Mouse (Mus musculus) MEL (cell line): Measurements from ENCODE around the gene B3galt5.

ENCODE experiments used
- BHLHE40 ChIP-seq: IDR thresholded peaks from 2 replicates; pipeline ENCODE4 v1.6.1; 2012; ENCODE audit warnings: low read depth, mild to moderate bottlenecking, inconsistent platforms, low read length, improper control_type of control experiment, borderline replicate concordance
- CTCF ChIP-seq, 3 experiments: IDR thresholded peaks in 2 of 3; conservative IDR thresholded peaks in 1 of 3; 2 replicates each; pipeline ENCODE4 v1.5.1; 2011 to 2012; ENCODE audit warnings: low read length in 3 of 3, low read depth in 2 of 3, mild to moderate bottlenecking in 2 of 3, improper control_type of control experiment in 1 of 3, inconsistent platforms in 1 of 3, mixed read lengths in 1 of 3, moderate library complexity in 1 of 3; ENCODE audit not compliant: control insufficient read depth in 1 of 3, insufficient read depth in 1 of 3, poor library complexity in 1 of 3, severe bottlenecking in 1 of 3
- EP300 ChIP-seq, 2 experiments: IDR thresholded peaks; 2 replicates each; pipeline ENCODE4 v1.6.1; 2011; ENCODE audit warnings: improper control_type of control experiment in 2 of 2, low read length in 2 of 2, low read depth in 1 of 2, mild to moderate bottlenecking in 1 of 2
- MAX ChIP-seq: IDR thresholded peaks from 2 replicates; pipeline ENCODE4 v1.6.1; 2011; ENCODE audit warnings: low read length, improper control_type of control experiment
- NELFE ChIP-seq: IDR thresholded peaks from 2 replicates; pipeline ENCODE4 v1.6.1; 2011; ENCODE audit warnings: low read depth, low read length, improper control_type of control experiment
- NRF1 ChIP-seq: IDR thresholded peaks from 2 replicates; pipeline ENCODE4 v1.6.1; 2014; ENCODE audit warnings: low read depth, mild to moderate bottlenecking, inconsistent platforms, low read length, improper control_type of control experiment, moderate library complexity; ENCODE audit not compliant: poor library complexity, insufficient read depth, severe bottlenecking
- POLR2A ChIP-seq, 2 experiments: IDR thresholded peaks; 2 replicates each; pipeline ENCODE4 v1.6.1; 2011 to 2012; ENCODE audit warnings: low read length in 2 of 2, mild to moderate bottlenecking in 2 of 2, control low read depth in 1 of 2, improper control_type of control experiment in 1 of 2, low read depth in 1 of 2, moderate library complexity in 1 of 2; ENCODE audit not compliant: control insufficient read depth in 1 of 2, insufficient read depth in 1 of 2, poor library complexity in 1 of 2
- POLR2AphosphoS5 ChIP-seq: IDR thresholded peaks from 2 replicates; pipeline ENCODE4 v1.6.1; 2012; ENCODE audit warnings: low read depth, borderline replicate concordance, mild to moderate bottlenecking, inconsistent platforms, low read length, moderate library complexity, mixed read lengths
- RAD21 ChIP-seq: IDR thresholded peaks from 2 replicates; pipeline ENCODE4 v1.6.1; 2011; ENCODE audit warnings: mild to moderate bottlenecking, low read depth, low read length, improper control_type of control experiment
- TCF12 ChIP-seq: IDR thresholded peaks from 2 replicates; pipeline ENCODE4 v1.6.1; 2014; ENCODE audit warnings: low read depth, mild to moderate bottlenecking, inconsistent platforms, low read length, improper control_type of control experiment, moderate library complexity
- ZC3H11A ChIP-seq: IDR thresholded peaks from 2 replicates; pipeline ENCODE4 v1.6.1; 2012; ENCODE audit warnings: low read depth, mild to moderate bottlenecking, inconsistent platforms, low read length, improper control_type of control experiment

DNA sequence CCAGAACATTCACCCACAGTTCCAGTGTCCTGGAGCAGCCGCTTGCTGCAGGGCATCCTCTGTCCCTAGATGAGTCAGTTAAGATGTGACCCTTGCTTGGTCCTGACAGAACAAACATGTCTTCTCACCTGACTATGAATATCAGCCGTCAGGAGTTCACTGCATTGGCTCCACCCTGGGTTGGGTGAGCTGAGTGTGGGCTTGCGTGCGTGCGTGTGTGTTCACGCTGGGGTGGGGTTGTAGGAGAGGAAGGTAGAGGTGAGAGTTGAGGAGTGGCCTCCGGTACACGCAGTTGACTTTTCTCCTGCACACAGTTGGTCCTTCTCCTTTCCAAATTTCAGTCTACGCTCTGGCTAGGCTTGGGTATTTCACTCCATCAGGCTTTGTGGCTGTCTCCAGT is 47.0 kb downstream of the B3galt5 start:
- TF ChIP-seq CTCF (IDR thresholded peaks at IDR 0.05 in 2 of 3, conservative IDR thresholded peaks at IDR 0.05 in 1 of 3; ENCODE audit: control insufficient read depth in 1 of 3, insufficient read depth in 1 of 3, low read depth in 2 of 3, low read length in 3 of 3, poor library complexity in 1 of 3, severe bottlenecking in 1 of 3) (no peak), POLR2A (IDR thresholded peaks at IDR 0.05; ENCODE audit: control insufficient read depth in 1 of 2, insufficient read depth in 1 of 2, low read depth in 1 of 2, low read length in 2 of 2, poor library complexity in 1 of 2) (no peak), EP300 (IDR thresholded peaks at IDR 0.05; ENCODE audit: low read depth in 1 of 2, low read length in 2 of 2) (no peak), NRF1 (no peak), POLR2AphosphoS5 (no peak), MAX (no peak), RAD21 (no peak), ZC3H11A (no peak), BHLHE40 (no peak), NELFE (no peak), TCF12 (no peak)
